Mouse (Mus musculus): ENCODE measurements at regions not wholly inside any gene's neighbourhood (a gene's known extent, or its start where the extent isn't known, plus 50 kb on each side); places are given as distances from the start of the nearest gene placed in this dataset.

- H3ac ChIP-seq (ENCODE audit: control insufficient read depth, insufficient read length): no peak overlapping the region
- H3K36me3 ChIP-seq (ENCODE audit: control insufficient read depth, insufficient read depth): no peaks in the 10 kb centered on the region
- H3K4me2 ChIP-seq (ENCODE audit: low read depth): no peak overlapping the region
- TF ChIP-seq USF1 (IDR thresholded peaks at IDR 0.05; ENCODE audit: low read depth): no peak
- no peak for TF ChIP-seq MYOD1 (IDR thresholded peaks at IDR 0.05; ENCODE audit: control insufficient read depth in 1 of 3, insufficient read length in 2 of 3, low read depth in 2 of 3)
- no peak for TF ChIP-seq POLR2A (IDR thresholded peaks at IDR 0.05; ENCODE audit: insufficient read length, low read depth)
- TF ChIP-seq MYOG (IDR thresholded peaks at IDR 0.05; ENCODE audit: control insufficient read depth in 1 of 3, insufficient read depth in 1 of 3, insufficient read length in 2 of 3, low read depth in 2 of 3): no peak
- TF ChIP-seq MAX (IDR thresholded peaks at IDR 0.05; ENCODE audit: low read depth): no peak
- TF ChIP-seq E2F4 (IDR thresholded peaks at IDR 0.05; ENCODE audit: insufficient read depth): no peak
- no peak for TF ChIP-seq TCF3 (IDR thresholded peaks at IDR 0.05; ENCODE audit: insufficient read length, low read depth)
- TF ChIP-seq SRF (IDR thresholded peaks at IDR 0.05; ENCODE audit: control insufficient read depth, insufficient read length, low read depth): no peak
- TF ChIP-seq REST (IDR thresholded peaks at IDR 0.05; ENCODE audit: insufficient read depth, insufficient read length): no peak
- TF ChIP-seq TCF12 (IDR thresholded peaks at IDR 0.05; ENCODE audit: insufficient read depth, poor library complexity, severe bottlenecking): no peak
- no peak for TF ChIP-seq CEBPB (IDR thresholded peaks at IDR 0.05; ENCODE audit: insufficient read depth, poor library complexity, severe bottlenecking)
- H3K27me3 ChIP-seq (ENCODE audit: control insufficient read depth, insufficient read depth, insufficient read length): no peaks in the 10 kb centered on the region
- H3K79me2 ChIP-seq (ENCODE audit: control insufficient read depth, insufficient read depth): no peaks in the 10 kb centered on the region
- no peak overlapping the region for H3K4me3 ChIP-seq
Observed at GRCm38 (mm10) chr13:26154701-26155471, 615.1 kb downstream of the Hdgfl1 start.

GRCm38 (mm10) chr13:26154251-26154650, 615.7 kb downstream of the Hdgfl1 start:
- H3ac ChIP-seq (ENCODE audit: control insufficient read depth, insufficient read length): no peak overlapping the region
- no peak overlapping the region for H3K4me2 ChIP-seq (ENCODE audit: low read depth)
- no peaks in the 10 kb centered on the region for H3K27me3 ChIP-seq (ENCODE audit: control insufficient read depth, insufficient read depth, insufficient read length)
- H3K79me2 ChIP-seq (ENCODE audit: control insufficient read depth, insufficient read depth): no peaks in the 10 kb centered on the region
- no peak for TF ChIP-seq USF1 (IDR thresholded peaks at IDR 0.05; ENCODE audit: low read depth)
- no peak for TF ChIP-seq MAX (IDR thresholded peaks at IDR 0.05; ENCODE audit: low read depth)
- TF ChIP-seq POLR2AphosphoS2 (IDR thresholded peaks at IDR 0.05; ENCODE audit: insufficient read length, low read depth): no peak
- no peak for TF ChIP-seq REST (IDR thresholded peaks at IDR 0.05; ENCODE audit: insufficient read depth, insufficient read length)
- TF ChIP-seq TCF3 (IDR thresholded peaks at IDR 0.05; ENCODE audit: insufficient read length, low read depth): no peak
- no peak for TF ChIP-seq CEBPB (IDR thresholded peaks at IDR 0.05; ENCODE audit: insufficient read depth, poor library complexity, severe bottlenecking)
- TF ChIP-seq SRF (IDR thresholded peaks at IDR 0.05; ENCODE audit: control insufficient read depth, insufficient read length, low read depth): no peak
- TF ChIP-seq TCF12 (IDR thresholded peaks at IDR 0.05; ENCODE audit: insufficient read depth, poor library complexity, severe bottlenecking): no peak
- no peak for TF ChIP-seq E2F4 (IDR thresholded peaks at IDR 0.05; ENCODE audit: insufficient read depth)
- no peak for TF ChIP-seq MYOG (IDR thresholded peaks at IDR 0.05; ENCODE audit: control insufficient read depth in 1 of 3, insufficient read depth in 1 of 3, insufficient read length in 2 of 3, low read depth in 2 of 3)
- no peak for TF ChIP-seq MYOD1 (IDR thresholded peaks at IDR 0.05; ENCODE audit: control insufficient read depth in 1 of 3, insufficient read length in 2 of 3, low read depth in 2 of 3)
- no peak for TF ChIP-seq POLR2A (IDR thresholded peaks at IDR 0.05; ENCODE audit: insufficient read length, low read depth)
- H3K36me3 ChIP-seq (ENCODE audit: control insufficient read depth, insufficient read depth): no peaks in the 10 kb centered on the region
- H3K4me3 ChIP-seq: no peak overlapping the region

- H3ac ChIP-seq (ENCODE audit: control insufficient read depth, insufficient read length): no peak overlapping the region
- H3K27me3 ChIP-seq (ENCODE audit: control insufficient read depth, insufficient read depth, insufficient read length): no peaks in the 10 kb centered on the region
- no peaks in the 10 kb centered on the region for H3K36me3 ChIP-seq (ENCODE audit: control insufficient read depth, insufficient read depth)
- no peaks in the 10 kb centered on the region for H3K79me2 ChIP-seq (ENCODE audit: control insufficient read depth, insufficient read depth)
- no peak overlapping the region for H3K4me2 ChIP-seq (ENCODE audit: low read depth)
- TF ChIP-seq REST (IDR thresholded peaks at IDR 0.05; ENCODE audit: insufficient read depth, insufficient read length) (no peak), SRF (IDR thresholded peaks at IDR 0.05; ENCODE audit: control insufficient read depth, insufficient read length, low read depth) (no peak), TCF12 (IDR thresholded peaks at IDR 0.05; ENCODE audit: insufficient read depth, poor library complexity, severe bottlenecking) (no peak), MYOG (IDR thresholded peaks at IDR 0.05; ENCODE audit: control insufficient read depth in 1 of 3, insufficient read depth in 1 of 3, insufficient read length in 2 of 3, low read depth in 2 of 3) (no peak), POLR2AphosphoS2 (IDR thresholded peaks at IDR 0.05; ENCODE audit: insufficient read length, low read depth) (no peak), TCF3 (IDR thresholded peaks at IDR 0.05; ENCODE audit: insufficient read length, low read depth) (no peak), MAX (IDR thresholded peaks at IDR 0.05; ENCODE audit: low read depth) (no peak), MYOD1 (IDR thresholded peaks at IDR 0.05; ENCODE audit: control insufficient read depth in 1 of 3, insufficient read length in 2 of 3, low read depth in 2 of 3) (no peak), CEBPB (IDR thresholded peaks at IDR 0.05; ENCODE audit: insufficient read depth, poor library complexity, severe bottlenecking) (no peak), E2F4 (IDR thresholded peaks at IDR 0.05; ENCODE audit: insufficient read depth) (no peak), USF1 (IDR thresholded peaks at IDR 0.05; ENCODE audit: low read depth) (no peak), POLR2A (IDR thresholded peaks at IDR 0.05; ENCODE audit: insufficient read length, low read depth) (no peak)
- H3K4me3 ChIP-seq: no peak overlapping the region
Observed at GRCm38 (mm10) chr13:26153093-26153492, 616.9 kb downstream of the Hdgfl1 start.

GRCm38 (mm10) chr13:26150426-26150825, 619.5 kb downstream of the Hdgfl1 start:
- H3K79me2 ChIP-seq (ENCODE audit: control insufficient read depth, insufficient read depth): no peaks in the 10 kb centered on the region
- TF ChIP-seq TCF12 (IDR thresholded peaks at IDR 0.05; ENCODE audit: insufficient read depth, poor library complexity, severe bottlenecking): no peak
- no peak for TF ChIP-seq REST (IDR thresholded peaks at IDR 0.05; ENCODE audit: insufficient read depth, insufficient read length)
- no peak for TF ChIP-seq MAX (IDR thresholded peaks at IDR 0.05; ENCODE audit: low read depth)
- TF ChIP-seq POLR2AphosphoS2 (IDR thresholded peaks at IDR 0.05; ENCODE audit: insufficient read length, low read depth): no peak
- no peak for TF ChIP-seq CEBPB (IDR thresholded peaks at IDR 0.05; ENCODE audit: insufficient read depth, poor library complexity, severe bottlenecking)
- TF ChIP-seq USF1 (IDR thresholded peaks at IDR 0.05; ENCODE audit: low read depth): no peak
- TF ChIP-seq MYOD1 (IDR thresholded peaks at IDR 0.05; ENCODE audit: control insufficient read depth in 1 of 3, insufficient read length in 2 of 3, low read depth in 2 of 3): no peak

More at GRCm38 (mm10) chr13:26150426-26150825, 619.5 kb downstream of the Hdgfl1 start:
- Histone ChIP-seq H3K27me3 (ENCODE audit: control insufficient read depth, insufficient read depth, insufficient read length) (no peaks in the 10 kb centered on the region), H3K4me2 (ENCODE audit: low read depth) (no peak overlapping the region), H3ac (ENCODE audit: control insufficient read depth, insufficient read length) (no peak overlapping the region), H3K4me3 (no peak overlapping the region), H3K36me3 (ENCODE audit: control insufficient read depth, insufficient read depth) (no peaks in the 10 kb centered on the region)

All from myocyte (in vitro differentiated cells).